Mouse (Mus musculus) spleen, adult 2 months (tissue): Measurements from ENCODE around the gene Fam228b. TPM values are rescaled to one million over a fixed set of nuclear protein-coding genes. Genes with fewer than 3 reads are reported as not detected.
A peak's percentile ranks its signal among the peaks of the same experiment; 100 is the strongest.
"Not testable (repeated sequence)": the region's sequence is repeated elsewhere in the genome, so short reads cannot be mapped to it uniquely, and the experiment has no call there.

ENCODE experiments used
- DNase-seq, 2 experiments: peaks; one replicate each; pipeline versions ENCODE4 v3.0.0 to v3.0.0-alpha.2; 2012 to 2021; ENCODE audit warnings: low spot score in 2 of 2, low read depth in 1 of 2
- H3K27ac ChIP-seq: fragments of 200-500 bp; 2 replicates; pipeline ENCODE4 v1.5.1; 2012; ENCODE audit warnings: low read length, inconsistent platforms; ENCODE audit not compliant: insufficient read depth
- H3K27me3 ChIP-seq: fragments of 200-500 bp; 2 replicates; pipeline ENCODE4 v1.6.1; 2012; ENCODE audit warnings: mild to moderate bottlenecking, moderate library complexity, low read length, inconsistent platforms; ENCODE audit not compliant: control insufficient read depth, insufficient read depth
- H3K36me3 ChIP-seq: fragments of 200-500 bp; 2 replicates; pipeline ENCODE4 v1.6.1; 2012; ENCODE audit warnings: mild to moderate bottlenecking, low read length, inconsistent platforms; ENCODE audit not compliant: control insufficient read depth, insufficient read depth
- H3K4me1 ChIP-seq: fragments of 200-500 bp; 2 replicates; pipeline ENCODE4 v1.6.1; 2011; ENCODE audit warnings: inconsistent platforms; ENCODE audit not compliant: control insufficient read depth, insufficient read depth, insufficient read length
- H3K4me3 ChIP-seq: fragments of 200-500 bp; 2 replicates; pipeline ENCODE4 v1.5.1; 2011; ENCODE audit warnings: mild to moderate bottlenecking, inconsistent platforms; ENCODE audit not compliant: insufficient read depth, insufficient read length; ENCODE audit errors: extremely low read depth
- CTCF ChIP-seq: fragments of 200-500 bp; IDR thresholded peaks from 2 replicates; pipeline ENCODE4 v1.5.1; 2011; ENCODE audit warnings: mild to moderate bottlenecking, inconsistent platforms; ENCODE audit not compliant: insufficient read depth, insufficient read length, insufficient replicate concordance; ENCODE audit errors: extremely low read depth
- POLR2A ChIP-seq: fragments of 200-500 bp; IDR thresholded peaks from 2 replicates; pipeline ENCODE4 v1.6.1; 2011; ENCODE audit warnings: low read depth, low read length, inconsistent platforms
- WGBS: fragments of 180-500 bp; shearing (Covaris S2); methylation state at CpG from one replicate; pipeline ENCODE4 v1.1.7; 2018; 5-methylcytosine and 5-hydroxymethylcytosine counted together
- polyA plus RNA-seq: library from polyadenylated mRNA; depleted of rRNA; stranded (reverse); fragments of >200 nt; gene quantifications from 2 replicates; pipeline ENCODE4 v1.2.3, GENCODE M21; 2012; rRNA removed

The Fam228b gene
- polyA plus RNA-seq, result 0.16 and 0.33 TPM in 2 replicates

- Histone ChIP-seq H3K4me3 (peak within 1 kb of the TSS; percentile 91), H3K36me3 (no peaks in the 10 kb centered on the region), H3K27me3 (no peaks in the 10 kb centered on the region), H3K27ac (peak within 1 kb of the TSS; percentile 74), H3K4me1 (peaks cover 5% of the 10 kb centered on the region; the same call in 1 of the 2 replicates)
- WGBS, result 6% methylated on average over 61 of the region's 61 CpGs
- DNase-seq, result peak; percentile 77 to 96
- TF ChIP-seq CTCF (peak; percentile 87), POLR2A (no peak)
Measured at GRCm38 (mm10) chr12:4768492-4769332, at the start of gene Fam228b, which contains the start of gene Pfn4. Fam228b (minus strand) TSS chr12:4769267. Pfn4 (plus strand) TSS chr12:4769022.

- peak within 1 kb of the TSS; percentile 72 for H3K27ac ChIP-seq
- peak within 1 kb of the TSS; percentile 78 for H3K4me3 ChIP-seq
- TF ChIP-seq POLR2A, result peak; percentile 43
- no peak for TF ChIP-seq CTCF
- peak; percentile 94 to 99 for DNase-seq
- peaks cover 10% of the 10 kb centered on the region for H3K36me3 ChIP-seq
- under 1% methylated on average over 49 of the region's 49 CpGs for WGBS
- no peaks in the 10 kb centered on the region for H3K27me3 ChIP-seq
- peaks cover 2% of the 10 kb centered on the region; the same call in 1 of the 2 replicates for H3K4me1 ChIP-seq
Measured at GRCm38 (mm10) chr12:4817361-4818101, 48.5 kb upstream of the Fam228b start, which contains the start of gene Sf3b6. Sf3b6 (plus strand) TSS chr12:4817544.

GRCm38 (mm10) chr12:4816680-4817360, 47.8 kb upstream of the Fam228b start:
- no peak for DNase-seq
- Histone ChIP-seq H3K4me1 (peaks cover 2% of the 10 kb centered on the region; the same call in 1 of the 2 replicates), H3K27me3 (no peaks in the 10 kb centered on the region), H3K27ac (peak overlapping the region; percentile 71), H3K4me3 (peak overlapping the region; percentile 78), H3K36me3 (peaks cover 7% of the 10 kb centered on the region)
- 8% methylated on average over 24 of the region's 24 CpGs for WGBS
- TF ChIP-seq POLR2A (no peak), CTCF (no peak)

GRCm38 (mm10) chr12:4813636-4814035, 44.6 kb upstream of the Fam228b start:
- TF ChIP-seq POLR2A, result no peak
- TF ChIP-seq CTCF, result no peak
- 91% methylated on average over 4 of the region's 4 CpGs for WGBS
- Histone ChIP-seq H3K4me1 (peaks cover 2% of the 10 kb centered on the region; the same call in 1 of the 2 replicates), H3K27ac (no peak overlapping the region), H3K27me3 (no peaks in the 10 kb centered on the region), H3K36me3 (no peaks in the 10 kb centered on the region), H3K4me3 (no peak overlapping the region)
- DNase-seq, result no peak

- TF ChIP-seq CTCF (no peak), POLR2A (no peak)
- 77% methylated on average over 3 of the region's 3 CpGs for WGBS
- no peak for DNase-seq
- Histone ChIP-seq H3K27me3 (no peaks in the 10 kb centered on the region), H3K4me1 (no peaks in the 10 kb centered on the region), H3K4me3 (no peak overlapping the region), H3K36me3 (no peaks in the 10 kb centered on the region), H3K27ac (no peak overlapping the region)
Measured at GRCm38 (mm10) chr12:4811705-4812104, 42.6 kb upstream of the Fam228b start.

GRCm38 (mm10) chr12:4811036-4811435, 42.0 kb upstream of the Fam228b start:
- no peak overlapping the region for H3K27ac ChIP-seq
- no peaks in the 10 kb centered on the region for H3K4me1 ChIP-seq
- DNase-seq, result no peak
- no peaks in the 10 kb centered on the region for H3K27me3 ChIP-seq
- no peak for TF ChIP-seq CTCF
- no peak for TF ChIP-seq POLR2A
- 86% methylated on average over 4 of the region's 4 CpGs for WGBS
- H3K4me3 ChIP-seq, result no peak overlapping the region
- H3K36me3 ChIP-seq, result no peaks in the 10 kb centered on the region

- WGBS, result 79% methylated on average over 6 of the region's 6 CpGs
- H3K36me3 ChIP-seq, H3K27me3 ChIP-seq: not testable (repeated sequence)
Measured at GRCm38 (mm10) chr12:4797471-4797870, 28.4 kb upstream of the Fam228b start.

More at GRCm38 (mm10) chr12:4797471-4797870, 28.4 kb upstream of the Fam228b start:
- not testable (repeated sequence) for H3K4me1 ChIP-seq, H3K27ac ChIP-seq, H3K4me3 ChIP-seq, DNase-seq
